Mouse (Mus musculus) stomach, adult 2 months (tissue): ENCODE measurements around the gene Nip7. TPM values are rescaled to one million over a fixed set of nuclear protein-coding genes. Genes with fewer than 3 reads are reported as not detected.

ENCODE experiments used
- polyA plus RNA-seq: library from polyadenylated mRNA; depleted of rRNA; stranded (reverse); fragments of >200 nt; gene quantifications from 2 replicates; pipeline ENCODE4 v1.2.3, GENCODE M21; 2012; rRNA removed

The Nip7 gene
- polyA plus RNA-seq, result 7.9 and 11.7 TPM in 2 replicates

DNA sequence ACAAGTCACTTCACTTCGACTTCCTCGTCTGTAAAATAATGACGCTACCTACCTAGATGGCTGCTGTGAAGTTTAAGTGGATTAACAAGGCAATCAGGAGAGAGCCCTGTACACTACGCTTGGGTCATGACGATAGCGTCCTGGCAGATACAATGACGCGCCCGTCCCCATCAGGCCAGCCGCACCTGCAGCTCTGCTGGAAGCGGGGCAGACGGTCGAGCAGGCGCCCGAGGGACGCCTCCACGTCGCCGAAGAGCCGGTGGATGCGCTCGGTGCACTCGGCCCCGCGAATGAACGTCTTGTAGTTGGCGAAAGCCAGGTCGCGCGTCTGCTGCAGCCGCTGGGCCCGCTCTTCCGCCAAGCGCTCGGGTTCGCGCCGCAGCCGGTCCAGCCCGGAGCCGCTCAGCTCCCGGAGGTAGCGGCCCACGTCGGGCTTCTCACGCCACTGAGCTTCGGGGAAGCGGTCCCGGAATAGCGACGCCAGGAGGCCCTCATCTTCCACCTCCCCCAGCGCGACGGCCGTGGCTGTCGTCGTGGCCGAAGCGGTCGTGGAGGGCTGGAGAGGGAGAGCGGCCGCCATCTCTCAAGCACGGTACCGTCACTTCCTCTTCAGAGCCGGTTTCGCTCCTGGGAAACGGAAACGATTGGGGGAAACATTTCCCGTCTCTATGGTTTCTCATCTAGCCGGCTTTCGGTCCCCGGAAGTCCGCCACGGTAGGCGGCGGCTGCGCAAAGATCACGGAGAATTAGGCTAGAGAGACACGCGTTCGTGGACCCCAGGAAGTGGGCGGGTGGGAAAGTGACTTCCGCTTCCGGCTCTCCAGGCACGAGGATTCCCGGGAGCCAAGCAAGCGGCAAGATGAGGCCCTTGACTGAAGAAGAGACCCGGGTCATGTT lies at the start of gene Nip7, which contains the start of gene Cog8:
Gene Nip7 (plus strand): TSS at position 802 of the 897 bp plus-strand sequence.
Gene Cog8 (minus strand): TSS at position 614 of the 897 bp plus-strand sequence.

DNA sequence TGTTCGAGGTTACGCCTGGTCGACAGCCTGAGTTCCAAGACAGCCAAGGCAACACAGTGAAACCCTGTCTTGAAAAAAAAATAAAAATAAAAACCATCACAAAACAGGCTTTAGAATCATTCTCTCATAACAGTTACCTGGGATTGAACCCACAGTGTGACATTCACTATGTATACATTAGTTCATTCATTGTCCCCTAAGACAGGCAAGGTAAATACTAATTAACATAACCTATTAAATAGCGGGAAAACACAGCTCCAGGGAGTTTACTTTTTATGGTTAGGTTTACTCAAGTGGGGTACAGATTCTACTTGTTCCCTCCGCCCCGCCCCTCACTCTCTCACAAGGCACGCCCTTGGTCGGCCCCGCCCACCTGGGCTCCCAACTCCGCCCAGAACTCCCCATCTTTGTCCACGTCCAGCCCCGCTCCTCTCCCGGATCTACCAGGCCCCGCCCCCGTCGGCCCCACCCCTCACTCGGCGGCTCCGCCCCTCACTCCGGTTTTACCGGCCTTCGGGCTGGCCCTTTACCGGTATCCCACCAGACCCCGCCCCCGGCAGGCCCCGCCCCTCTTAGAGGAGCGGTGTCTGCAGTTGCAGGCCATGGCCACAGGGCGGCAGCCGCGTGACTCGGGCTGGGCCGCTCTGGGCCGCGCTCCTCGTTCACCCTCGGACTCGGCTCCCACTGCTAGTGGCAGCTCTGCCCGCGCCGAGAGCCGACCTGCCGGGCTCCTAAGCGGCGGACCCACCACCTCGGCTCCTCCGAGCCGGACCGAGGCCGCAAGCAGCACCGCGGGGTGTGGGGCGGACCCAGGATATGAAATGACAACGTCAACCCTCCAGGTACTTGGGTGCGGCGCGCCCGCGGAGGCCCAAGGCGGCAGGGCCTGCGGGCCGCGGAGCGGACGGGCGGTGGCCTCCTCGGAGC lies 25.8 kb upstream of the Nip7 start, which contains the start of gene Vps4a:
Gene Vps4a (plus strand): TSS at position 573 of the 927 bp plus-strand sequence.

DNA sequence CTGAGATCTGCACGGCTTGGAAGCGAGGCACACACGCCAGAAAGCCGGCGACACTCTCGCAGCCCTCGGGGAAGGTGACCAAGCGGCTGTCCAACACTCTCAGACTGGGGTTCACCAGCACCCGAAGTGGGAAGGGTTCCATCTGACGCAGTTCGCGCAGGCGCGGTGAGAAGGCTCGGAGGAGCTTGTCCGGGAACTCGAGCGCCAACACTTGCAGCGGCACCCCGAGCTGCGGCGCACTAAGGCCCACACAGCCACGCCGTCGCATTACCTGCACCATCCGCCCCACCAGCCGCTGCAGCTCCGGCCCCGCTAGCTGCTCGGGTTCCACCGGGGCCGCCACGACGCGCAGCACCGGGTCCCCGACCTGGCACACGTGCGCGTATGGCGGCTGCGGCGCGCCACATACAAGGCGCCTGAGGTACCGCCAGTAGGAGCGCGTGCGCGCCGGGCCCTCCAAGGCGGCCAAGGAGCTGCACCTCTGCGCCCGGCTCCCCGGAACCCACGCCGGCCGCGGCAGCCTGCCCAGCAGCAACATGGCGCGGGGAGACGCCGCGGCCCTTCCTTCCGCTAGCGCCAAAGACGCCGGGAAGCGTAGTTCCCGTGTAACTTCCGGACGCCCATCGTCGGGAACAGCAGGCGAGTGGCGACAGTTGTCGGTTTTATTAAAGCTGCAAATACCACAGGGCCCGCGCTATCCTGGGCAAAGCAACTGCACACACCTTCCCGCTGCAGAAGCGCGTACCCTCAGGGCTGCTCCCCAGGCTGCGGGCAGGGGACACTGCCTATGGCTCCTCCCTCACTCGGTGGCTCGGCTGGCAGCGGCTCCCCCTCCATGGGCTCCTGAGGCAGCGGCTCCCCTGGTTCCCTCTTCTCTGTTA lies 8.4 kb upstream of the Nip7 start, which contains the start of gene Pdf:
Gene Pdf (minus strand): TSS at position 554 of the 881 bp plus-strand sequence.

DNA sequence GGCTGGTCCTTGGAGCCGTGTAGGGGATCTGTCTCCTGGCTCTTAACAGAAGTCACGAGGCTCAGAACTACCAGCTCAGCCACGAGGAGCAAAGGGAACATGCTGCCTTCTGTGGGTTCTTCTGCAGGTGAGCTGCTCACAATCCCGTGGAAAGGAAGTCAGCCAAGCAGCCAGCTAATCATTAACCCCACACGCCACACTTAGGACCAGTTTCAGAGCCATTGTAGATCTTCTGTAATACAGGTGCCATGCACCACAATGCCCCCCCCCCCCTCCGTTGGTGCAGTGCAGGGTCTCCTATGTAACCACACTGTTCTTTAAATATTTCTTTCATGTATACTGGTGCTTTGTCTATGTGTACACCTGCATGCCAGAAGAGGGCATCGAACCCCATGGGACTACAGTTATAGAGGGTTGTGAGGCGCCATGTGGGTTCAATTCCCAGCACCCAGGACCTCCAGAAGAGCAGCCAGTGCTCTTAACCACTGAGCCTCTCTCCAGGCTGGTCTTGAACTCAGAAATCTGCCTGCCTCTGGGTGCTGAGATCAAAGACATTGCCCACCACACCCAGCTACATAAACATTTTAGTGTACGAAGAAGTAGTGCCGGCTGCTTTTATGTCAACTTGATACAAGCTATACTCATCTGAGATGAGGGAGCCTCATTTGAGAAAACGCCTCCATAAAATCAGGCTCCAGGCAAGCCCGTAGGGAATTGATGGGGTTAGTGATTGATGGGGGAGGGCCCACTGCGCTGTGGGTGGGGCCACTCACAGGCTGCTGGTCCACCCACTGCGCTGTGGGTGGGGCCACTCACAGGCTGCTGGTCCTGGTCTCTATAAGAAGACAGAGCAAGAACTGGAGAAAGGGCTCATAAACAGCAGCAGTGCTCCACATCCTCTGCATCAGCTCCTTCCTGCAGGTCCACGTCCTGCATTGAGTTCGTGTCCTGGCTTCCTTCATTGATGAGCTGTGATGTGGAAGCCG lies 9.1 kb downstream of the Nip7 start, which contains the start of gene Tmed6:
Gene Tmed6 (minus strand): TSS at position 134 of the 986 bp plus-strand sequence.

DNA sequence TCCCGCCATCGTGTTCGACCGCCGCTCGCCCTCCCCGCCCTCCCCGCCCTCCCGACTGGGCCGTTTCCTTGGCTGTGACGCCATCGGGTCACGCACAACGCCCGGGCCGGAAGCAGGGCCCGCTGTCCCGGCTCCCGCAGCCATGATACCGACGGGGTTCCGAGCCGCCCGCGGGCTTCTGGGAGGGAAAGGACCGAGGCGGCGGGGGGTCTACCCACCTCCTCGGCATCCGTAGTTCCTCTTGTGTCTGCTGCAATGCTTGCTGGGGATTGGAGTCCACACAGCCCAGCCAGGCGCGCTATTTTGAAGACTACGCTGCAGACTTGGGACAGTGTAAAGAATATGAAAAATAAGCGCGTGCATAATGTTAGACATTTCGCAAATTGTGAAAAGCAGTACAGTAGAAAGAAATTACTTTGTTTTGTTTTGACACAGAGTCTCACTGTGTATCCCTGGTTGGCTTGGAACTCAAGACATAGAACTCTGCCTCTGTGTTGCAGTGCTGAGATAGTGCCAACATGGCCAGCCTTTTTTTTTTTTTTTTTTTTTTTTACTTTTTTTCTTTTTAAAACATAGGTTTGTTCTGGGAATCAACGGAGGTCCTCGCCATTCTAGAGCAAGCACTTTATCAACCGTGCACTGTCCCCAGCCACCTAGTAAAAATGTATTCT lies 39.8 kb downstream of the Nip7 start, which contains the start of gene Terf2:
Gene Terf2 (minus strand): TSS at position 182 of the 671 bp plus-strand sequence.

Other genes starting within 250 kb of the Nip7 start
- gene Has3, start 186.6 kb upstream of the Nip7 start, polyA plus RNA-seq, result 0.42 and 0.90 TPM in 2 replicates
- gene Utp4, start 163.2 kb upstream of the Nip7 start, polyA plus RNA-seq, result 7.1 and 8.9 TPM in 2 replicates
- gene Sntb2, start 121.1 kb upstream of the Nip7 start, polyA plus RNA-seq, result 1.2 and 1.8 TPM in 2 replicates
- 6.6 and 7.1 TPM in 2 replicates for gene Vps4a, start 25.7 kb upstream of the Nip7 start, polyA plus RNA-seq
- gene Pdf, start 8.3 kb upstream of the Nip7 start, polyA plus RNA-seq, result 19.6 and 51.1 TPM in 2 replicates
- 11.1 and 12.2 TPM in 2 replicates for gene Cog8, start 188 bp upstream of the Nip7 start, polyA plus RNA-seq
- gene Tmed6, start 8.8 kb downstream of the Nip7 start, polyA plus RNA-seq, result 58.4 and 82.4 TPM in 2 replicates
- gene Terf2, start 39.7 kb downstream of the Nip7 start, polyA plus RNA-seq, result 2.3 and 3.8 TPM in 2 replicates
- 21.7 and 23.5 TPM in 2 replicates for gene Cyb5b, start 93.8 kb downstream of the Nip7 start, polyA plus RNA-seq
- 1.6 and 3.1 TPM in 2 replicates for gene Nfat5, start 236.6 kb downstream of the Nip7 start, polyA plus RNA-seq